Mouse (Mus musculus) lung, embryonic 16.5 days (tissue): ENCODE measurements around the gene Slc25a19. TPM values are rescaled to one million over a fixed set of nuclear protein-coding genes. Genes with fewer than 3 reads are reported as not detected.

Source experiments
- ATAC-seq: fragments of 200-750 bp; cut with Nextera tagmentation; 2 replicates; pipeline ENCODE4 v1.8.0; 2017; ENCODE audit warnings: low read depth, mild to moderate bottlenecking, moderate library complexity
- H3K27ac ChIP-seq: fragments of 300-500 bp; sonication (generic); 2 replicates; pipeline ENCODE4 v1.5.1; 2014; ENCODE audit warnings: mild to moderate bottlenecking, control low read depth, low read length
- H3K27me3 ChIP-seq: fragments of 300-500 bp; sonication (generic); 2 replicates; pipeline ENCODE4 v1.6.1; 2014; ENCODE audit warnings: low read depth, low read length, mixed read lengths; ENCODE audit not compliant: control insufficient read depth, insufficient read depth
- H3K36me3 ChIP-seq: fragments of 300-500 bp; sonication (generic); 2 replicates; pipeline ENCODE4 v1.6.1; 2014; ENCODE audit warnings: low read length; ENCODE audit not compliant: control insufficient read depth, insufficient read depth
- H3K4me1 ChIP-seq: fragments of 300-500 bp; sonication (generic); replicated peaks from 2 replicates; pipeline ENCODE4 v1.6.1; 2014; ENCODE audit warnings: low read length, mixed read lengths; ENCODE audit not compliant: control insufficient read depth, insufficient read depth
- H3K4me2 ChIP-seq: fragments of 300-500 bp; sonication (generic); 2 replicates; pipeline ENCODE4 v1.6.1; 2014; ENCODE audit warnings: low read depth, low read length, control low read depth
- H3K4me3 ChIP-seq: fragments of 300-500 bp; sonication (generic); 2 replicates; pipeline ENCODE4 v1.5.1; 2014; ENCODE audit warnings: mild to moderate bottlenecking, low read length, control low read depth
- H3K9ac ChIP-seq: fragments of 300-500 bp; sonication (generic); 2 replicates; pipeline ENCODE4 v1.6.1; 2014; ENCODE audit warnings: low read length, control low read depth
- H3K9me3 ChIP-seq: fragments of 300-500 bp; sonication (generic); 2 replicates; pipeline ENCODE4 v1.6.1; 2016; ENCODE audit warnings: low read length; ENCODE audit not compliant: control insufficient read depth
- WGBS: fragments of 180-500 bp; shearing (Covaris S2); extraction: QIAGEN DNeasy Blood & Tissue Kit; methylation state at CpG from one replicate; pipeline ENCODE4 v1.1.7; 2014; 5-methylcytosine and 5-hydroxymethylcytosine counted together
- polyA plus RNA-seq: library from polyadenylated mRNA; unstranded; fragments of >200 nt; fragmentation: Nextera tagmentation; extraction: Ambion mirVana; gene quantifications from 2 replicates; pipeline ENCODE4 v1.2.1, GENCODE M21; 2015

Slc25a19 gene
- polyA plus RNA-seq, result 25.0 and 25.4 TPM in 2 replicates

GRCm38 (mm10) chr11:115627705-115628464 lies at the start of gene Slc25a19:
Slc25a19 (minus strand) TSS chr11:115628295.
- H3K4me1 ChIP-seq, result peaks cover 2% of the 10 kb centered on the region; the same call in 1 of the 2 replicates
- peak; percentile 100 for ATAC-seq
- no peaks in the 10 kb centered on the region for H3K27me3 ChIP-seq
- no peaks in the 10 kb centered on the region for H3K9me3 ChIP-seq
- 0 out of 2 replicates have a peak, but pooled peaks cover 2% of the 10 kb centered on the region for H3K36me3 ChIP-seq
- H3K27ac ChIP-seq, result no peak within 1 kb of the TSS; the same call in 1 of the 2 replicates
- H3K9ac ChIP-seq, result peak within 1 kb of the TSS; percentile 77
- peak within 1 kb of the TSS; percentile 79 for H3K4me2 ChIP-seq
- peak within 1 kb of the TSS; percentile 82 for H3K4me3 ChIP-seq
- under 1% methylated on average over 47 of the region's 47 CpGs for WGBS

DNA sequence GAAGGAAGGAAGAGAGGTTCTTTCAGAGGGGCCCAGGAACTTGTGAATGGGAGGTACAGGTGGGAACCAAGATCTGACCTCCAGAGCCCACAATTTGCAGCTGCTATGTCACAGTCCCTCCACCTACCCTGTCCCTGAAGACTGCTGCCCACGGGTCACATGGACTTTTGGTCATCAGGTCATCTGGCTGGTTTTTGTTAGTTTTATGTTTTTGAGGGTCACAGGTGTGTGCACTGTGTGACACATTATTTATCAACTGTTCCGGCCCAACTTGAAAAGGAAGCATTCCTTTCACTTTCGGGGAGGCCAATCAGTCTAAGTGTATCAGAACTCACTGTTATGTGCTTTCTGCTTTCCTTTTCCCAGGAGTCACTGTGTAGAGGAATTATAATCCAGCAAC lies 49.4 kb upstream of the Slc25a19 start:
- H3K36me3 ChIP-seq, result peaks cover 7% of the 10 kb centered on the region; the same call in 1 of the 2 replicates
- H3K4me1 ChIP-seq, result no peaks in the 10 kb centered on the region
- H3K4me2 ChIP-seq, result no peak overlapping the region
- no peak for ATAC-seq
- H3K4me3 ChIP-seq, result no peak overlapping the region
- no peak overlapping the region for H3K9ac ChIP-seq
- H3K27ac ChIP-seq, result no peak overlapping the region
- 72% methylated on average over 3 of the region's 3 CpGs for WGBS
- no peaks in the 10 kb centered on the region for H3K9me3 ChIP-seq
- no peaks in the 10 kb centered on the region for H3K27me3 ChIP-seq

DNA sequence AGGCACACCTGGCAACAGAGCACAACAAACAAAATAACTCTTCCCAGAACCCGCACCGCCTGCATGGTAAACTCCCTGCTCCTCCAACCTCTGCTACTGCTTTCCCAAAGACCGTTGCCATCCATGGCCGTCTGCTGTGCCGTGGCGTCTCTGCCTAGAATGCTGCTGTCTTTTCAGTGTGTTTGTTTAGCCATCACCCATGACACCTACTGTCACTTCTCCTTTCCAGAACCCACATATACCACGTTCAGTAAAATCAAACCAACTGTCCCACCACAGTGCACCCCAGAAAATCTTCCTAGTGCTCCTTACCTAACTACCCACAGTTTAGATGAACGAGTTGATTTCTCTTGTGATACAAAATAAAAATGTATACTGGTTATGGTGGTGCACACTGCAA lies 48.6 kb upstream of the Slc25a19 start:
- no peak overlapping the region for H3K9ac ChIP-seq
- H3K4me1 ChIP-seq, result no peaks in the 10 kb centered on the region
- no peak overlapping the region for H3K4me2 ChIP-seq
- no peaks in the 10 kb centered on the region for H3K27me3 ChIP-seq
- 77% methylated on average over 8 of the region's 8 CpGs for WGBS
- H3K36me3 ChIP-seq, result peaks cover 6% of the 10 kb centered on the region; the same call in 1 of the 2 replicates
- no peak for ATAC-seq
- no peaks in the 10 kb centered on the region for H3K9me3 ChIP-seq
- H3K4me3 ChIP-seq, result no peak overlapping the region
- H3K27ac ChIP-seq, result no peak overlapping the region

- no peak overlapping the region for H3K27ac ChIP-seq
- H3K9me3 ChIP-seq, result no peaks in the 10 kb centered on the region
- H3K4me2 ChIP-seq, result no peak overlapping the region
- peaks cover 6% of the 10 kb centered on the region; the same call in 1 of the 2 replicates for H3K36me3 ChIP-seq
- no peak overlapping the region for H3K9ac ChIP-seq
- H3K4me3 ChIP-seq, result no peak overlapping the region
- H3K27me3 ChIP-seq, result no peaks in the 10 kb centered on the region
- WGBS, result 77% methylated on average over 9 of the region's 9 CpGs
- 0 out of 2 replicates have a peak, but pooled peaks cover 2% of the 10 kb centered on the region for H3K4me1 ChIP-seq
- no peak for ATAC-seq
Measured at GRCm38 (mm10) chr11:115674235-115674865, 46.3 kb upstream of the Slc25a19 start.

- Histone ChIP-seq H3K9ac (no peak overlapping the region), H3K36me3 (peaks cover 3% of the 10 kb centered on the region; the same call in 1 of the 2 replicates), H3K4me3 (no peak overlapping the region), H3K27ac (no peak overlapping the region), H3K4me2 (no peak overlapping the region), H3K27me3 (no peaks in the 10 kb centered on the region), H3K9me3 (no peaks in the 10 kb centered on the region), H3K4me1 (0 out of 2 replicates have a peak, but pooled peaks cover 2% of the 10 kb centered on the region)
- WGBS, result 78% methylated on average over 9 of the region's 9 CpGs
- no peak for ATAC-seq
Measured at GRCm38 (mm10) chr11:115673471-115674234, 45.6 kb upstream of the Slc25a19 start.

- Histone ChIP-seq H3K4me2 (no peak overlapping the region), H3K9me3 (no peaks in the 10 kb centered on the region), H3K4me1 (0 out of 2 replicates have a peak, but pooled peaks cover 2% of the 10 kb centered on the region), H3K36me3 (no peaks in the 10 kb centered on the region; the same call in 1 of the 2 replicates), H3K4me3 (no peak overlapping the region), H3K9ac (no peak overlapping the region), H3K27ac (no peak overlapping the region), H3K27me3 (no peaks in the 10 kb centered on the region)
- no peak for ATAC-seq
- 70% methylated on average over 7 of the region's 7 CpGs for WGBS
Measured at GRCm38 (mm10) chr11:115672226-115672987, 44.3 kb upstream of the Slc25a19 start.

DNA sequence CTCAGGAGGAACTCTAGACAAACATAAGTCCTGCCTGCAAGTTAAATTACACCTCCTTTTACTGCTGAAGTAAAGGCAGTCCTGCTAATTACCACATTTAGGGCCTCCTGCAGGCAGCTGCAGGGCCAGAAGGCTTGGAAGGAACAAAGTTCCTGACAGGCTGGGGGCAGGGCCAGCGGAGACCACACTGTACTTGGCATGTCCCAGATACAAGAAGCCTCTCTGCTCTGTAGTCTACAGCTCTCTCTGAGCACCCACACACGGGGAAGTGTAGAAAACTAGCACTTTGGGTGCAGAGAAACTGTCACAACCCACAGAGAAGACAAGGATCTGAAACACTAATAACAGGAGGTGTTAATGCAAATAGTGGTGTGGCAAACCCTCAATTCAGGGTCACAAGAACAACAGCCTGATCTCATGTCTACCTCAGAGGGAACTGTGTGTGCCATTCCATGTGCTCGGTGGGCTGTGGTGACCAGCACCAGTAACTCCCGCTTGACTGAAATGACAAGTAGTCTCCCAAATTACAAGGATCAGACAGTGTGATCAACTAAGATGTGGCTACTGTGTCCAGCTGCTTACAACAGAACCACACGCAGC lies 42.5 kb upstream of the Slc25a19 start:
- Histone ChIP-seq H3K9ac (no peak overlapping the region), H3K4me1 (0 out of 2 replicates have a peak, but pooled peaks cover 2% of the 10 kb centered on the region), H3K36me3 (no peaks in the 10 kb centered on the region), H3K9me3 (no peaks in the 10 kb centered on the region), H3K27ac (no peak overlapping the region), H3K27me3 (no peaks in the 10 kb centered on the region), H3K4me3 (no peak overlapping the region), H3K4me2 (no peak overlapping the region)
- 45% methylated on average over 5 of the region's 5 CpGs for WGBS
- no peak for ATAC-seq

DNA sequence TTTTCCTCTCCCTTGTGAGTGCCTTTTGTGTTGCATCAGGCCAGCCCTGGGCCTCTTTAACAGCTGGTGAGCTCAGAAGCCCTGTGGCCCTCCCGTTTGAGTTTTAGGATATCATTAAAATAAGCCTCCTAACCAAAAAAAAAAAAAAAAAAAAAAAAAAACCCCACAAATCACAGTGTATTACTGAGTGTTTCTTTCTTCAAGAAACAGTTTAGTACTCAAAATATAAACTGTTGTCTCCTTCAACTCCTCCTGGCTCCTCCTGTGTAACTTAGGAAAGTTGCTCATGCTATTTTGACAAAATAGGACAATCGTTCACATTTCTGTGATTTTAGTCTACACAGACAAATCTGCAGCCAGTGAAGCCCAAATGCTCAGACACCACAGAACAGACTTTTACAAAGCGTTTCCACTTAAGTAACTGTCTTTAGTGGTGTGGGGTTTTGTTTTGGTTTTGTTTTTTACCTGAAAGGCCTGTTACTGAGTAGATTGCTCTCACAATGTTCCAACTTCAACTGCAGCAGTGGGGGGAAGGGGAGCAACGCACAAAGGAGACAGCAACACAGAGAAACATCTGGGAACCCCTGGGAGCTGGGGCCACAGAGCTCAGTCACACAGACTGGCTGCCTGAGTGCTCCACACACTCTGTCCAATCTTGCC lies 35.7 kb upstream of the Slc25a19 start:
- no peaks in the 10 kb centered on the region for H3K27me3 ChIP-seq
- no peak overlapping the region for H3K9ac ChIP-seq
- H3K4me3 ChIP-seq, result no peak overlapping the region
- no peak overlapping the region for H3K27ac ChIP-seq
- no peaks in the 10 kb centered on the region for H3K36me3 ChIP-seq
- no peaks in the 10 kb centered on the region for H3K9me3 ChIP-seq
- no peak for ATAC-seq
- no peaks in the 10 kb centered on the region for H3K4me1 ChIP-seq
- H3K4me2 ChIP-seq, result no peak overlapping the region
- 80% methylated on average over 4 of the region's 4 CpGs for WGBS
